In genomic region chr3:84190513-84191061, GRCm38 (mm10) we compare ENCODE assay signal across 8 mouse cellular contexts. TPM values are rescaled to one million over a fixed set of nuclear protein-coding genes. Genes with fewer than 3 reads are reported as not detected.
DNase-seq lines count a peak whose midpoint lies in the region; ATAC-seq and TF ChIP-seq lines count a peak whose summit lies in the region.

No protein-coding gene starts in this region.

- DNase-seq in right cerebral cortex, postnatal 4 days = peak; percentile 23
- no peak for DNase-seq in right cerebral cortex, adult 18-20 months
- peak; percentile 26 for DNase-seq in embryonic facial prominence, embryonic 14.5 days (ENCODE audit: low spot score)
- peak; percentile 19 for DNase-seq in lung, postnatal 10 days
- peak; percentile 15 to 49 for DNase-seq in spleen, postnatal 10 days (ENCODE audit: low spot score in 2 of 2)
- no peak for DNase-seq in cerebellum, adult 8-10 months
- DNase-seq in cerebellum, adult 2 months = no peak

- H3K27ac ChIP-seq in embryonic facial prominence, embryonic 14.5 days (replicated peaks; ENCODE audit: low read depth, low read length) = peak overlapping the region; percentile 1; the same call in 1 of the 2 replicates
- H3K27ac ChIP-seq in hindbrain, embryonic 15.5 days (replicated peaks) = no peak overlapping the region
- H3K27ac ChIP-seq in cerebellum, adult 2 months (ENCODE audit: insufficient read depth, low read length) = no peak overlapping the region

- WGBS in embryonic facial prominence, embryonic 14.5 days = 17% methylated on average over 41 of the region's 41 CpGs
- WGBS in hindbrain, embryonic 15.5 days = 14% methylated on average over 41 of the region's 41 CpGs
- 40% methylated on average over 41 of the region's 41 CpGs for WGBS in cerebellum, adult 2 months

- H3K9me3 ChIP-seq in embryonic facial prominence, embryonic 14.5 days (ENCODE audit: control insufficient read depth, low read length) = no peaks in the 10 kb centered on the region
- no peaks in the 10 kb centered on the region for H3K9me3 ChIP-seq in hindbrain, embryonic 15.5 days

- 0 out of 2 replicates have a peak, but pooled peaks cover 3% of the 10 kb centered on the region for H3K27me3 ChIP-seq in embryonic facial prominence, embryonic 14.5 days (replicated peaks; ENCODE audit: control insufficient read depth, insufficient read depth, low read length)
- H3K27me3 ChIP-seq in hindbrain, embryonic 15.5 days = no peaks in the 10 kb centered on the region
- H3K27me3 ChIP-seq in cerebellum, adult 2 months (ENCODE audit: control insufficient read depth, insufficient read depth, low read length) = no peaks in the 10 kb centered on the region

- ATAC-seq in embryonic facial prominence, embryonic 14.5 days (ENCODE audit: low read depth) = peak; percentile 27
- ATAC-seq in hindbrain, embryonic 15.5 days (ENCODE audit: low FRiP score, low read depth) = peak; percentile 57; the same call in 1 of the 2 replicates

- peak overlapping the region; percentile 49 for H3K9ac ChIP-seq in embryonic facial prominence, embryonic 14.5 days (ENCODE audit: low read depth, low read length)
- no peak overlapping the region for H3K9ac ChIP-seq in hindbrain, embryonic 15.5 days

- no peaks in the 10 kb centered on the region for H3K36me3 ChIP-seq in embryonic facial prominence, embryonic 14.5 days (ENCODE audit: control insufficient read depth, insufficient read depth, low read length)
- peaks cover 36% of the 10 kb centered on the region for H3K36me3 ChIP-seq in hindbrain, embryonic 15.5 days

- TF ChIP-seq CTCF in cerebellum, adult 2 months (IDR thresholded peaks at IDR 0.05; ENCODE audit: borderline replicate concordance, insufficient read depth, low read depth, low read length) = no peak

- TF ChIP-seq POLR2A in cerebellum, adult 2 months (IDR thresholded peaks at IDR 0.05; ENCODE audit: borderline replicate concordance, insufficient read depth, low read length) = no peak

- H3K4me2 ChIP-seq in embryonic facial prominence, embryonic 14.5 days (ENCODE audit: low read depth, low read length) = peak overlapping the region; percentile 56
- peak overlapping the region; percentile 14 for H3K4me2 ChIP-seq in hindbrain, embryonic 15.5 days

- peaks cover 5% of the 10 kb centered on the region for H3K4me1 ChIP-seq in embryonic facial prominence, embryonic 14.5 days (ENCODE audit: control insufficient read depth, insufficient read depth, low read length)
- peaks cover 15% of the 10 kb centered on the region for H3K4me1 ChIP-seq in hindbrain, embryonic 15.5 days (replicated peaks)
- peaks cover 26% of the 10 kb centered on the region for H3K4me1 ChIP-seq in cerebellum, adult 2 months (ENCODE audit: control insufficient read depth, insufficient read depth, low read length)

- peak overlapping the region; percentile 32 for H3K4me3 ChIP-seq in embryonic facial prominence, embryonic 14.5 days (ENCODE audit: low read depth, low read length)
- no peak overlapping the region for H3K4me3 ChIP-seq in hindbrain, embryonic 15.5 days
- no peak overlapping the region for H3K4me3 ChIP-seq in cerebellum, adult 2 months (replicated peaks; ENCODE audit: insufficient read depth, low read depth, low read length)

RNA-seq across cellular contexts. Expression of gene Gm6525, which starts 16.7 kb away (rescaled TPM):
- polyA plus RNA-seq in embryonic facial prominence, embryonic 14.5 days (2014; fragmentation: Nextera tagmentation; extraction: Ambion mirVana) = 0.50 and 0.60 TPM in 2 replicates
- polyA plus RNA-seq in hindbrain, embryonic 15.5 days (2015; fragmentation: Nextera tagmentation; extraction: Ambion mirVana) = 2.1 and 2.3 TPM in 2 replicates
- not detected in 2 replicates for polyA plus RNA-seq in cerebellum, adult 2 months (2012; rRNA removed)

RNA-seq across cellular contexts. Expression of gene Mnd1, which starts 35.0 kb away (rescaled TPM):
- polyA plus RNA-seq in embryonic facial prominence, embryonic 14.5 days (2014; fragmentation: Nextera tagmentation; extraction: Ambion mirVana) = 11.5 and 11.8 TPM in 2 replicates
- 1.8 and 2.6 TPM in 2 replicates for polyA plus RNA-seq in hindbrain, embryonic 15.5 days (2015; fragmentation: Nextera tagmentation; extraction: Ambion mirVana)
- 1.7 and 1.8 TPM in 2 replicates for polyA plus RNA-seq in cerebellum, adult 2 months (2012; rRNA removed)

Comparison
In these comparisons a context has a peak if more than half of its experiments do, and no peak if none do; other contexts are left out.
1. DNase-seq: peak in right cerebral cortex, postnatal 4 days (single experiment), embryonic facial prominence, embryonic 14.5 days (single experiment), lung, postnatal 10 days (single experiment) and spleen, postnatal 10 days (2 of 2); none in right cerebral cortex, adult 18-20 months (single experiment), cerebellum, adult 8-10 months (single experiment) and cerebellum, adult 2 months (0 of 2).